Mouse (Mus musculus): Measurements from ENCODE around the gene Borcs5.

GRCm38 (mm10) chr6:134700451-134701210 is 61.3 kb downstream of the Borcs5 start:
- TF ChIP-seq POLR2A (IDR thresholded peaks at IDR 0.05; ENCODE audit: low read depth, low read length): no peak
- no peak for TF ChIP-seq CTCF (IDR thresholded peaks at IDR 0.05; ENCODE audit: borderline replicate concordance, insufficient read depth, low read length)
